Mouse (Mus musculus) MEL (cell line): Measurements from ENCODE around the gene 4930550C14Rik. TPM values are rescaled to one million over a fixed set of nuclear protein-coding genes. Genes with fewer than 3 reads are reported as not detected.

Source experiments
- DNase-seq: peaks from one replicate; pipeline ENCODE4 v3.0.0; 2011; ENCODE audit warnings: low read depth, low spot score
- H3K27ac ChIP-seq: 2 replicates; pipeline ENCODE4 v1.5.1; 2012; ENCODE audit warnings: low read depth, mild to moderate bottlenecking, control low read depth, low read length, moderate library complexity; ENCODE audit not compliant: control insufficient read depth
- H3K27me3 ChIP-seq, 2 experiments: fragments of 150-350 bp in 1 of 2; sonication (generic) in 1 of 2; 2 replicates each; pipeline ENCODE4 v1.6.1; 2012; ENCODE audit warnings: low read length in 2 of 2, mild to moderate bottlenecking in 2 of 2, improper control_type of control experiment in 1 of 2, moderate library complexity in 1 of 2; ENCODE audit not compliant: insufficient read depth in 2 of 2, control insufficient read depth in 1 of 2
- H3K36me3 ChIP-seq, 2 experiments: 2 replicates each; pipeline ENCODE4 v1.6.1; 2012 to 2014; ENCODE audit warnings: low read length in 2 of 2, improper control_type of control experiment in 1 of 2, inconsistent platforms in 1 of 2, mild to moderate bottlenecking in 1 of 2; ENCODE audit not compliant: insufficient read depth in 2 of 2, control insufficient read depth in 1 of 2
- H3K4me1 ChIP-seq, 2 experiments: fragments of 150-350 bp in 1 of 2; sonication (generic) in 1 of 2; 2 replicates each; pipeline ENCODE4 v1.6.1; 2012; ENCODE audit warnings: low read length in 2 of 2, improper control_type of control experiment in 1 of 2, mild to moderate bottlenecking in 1 of 2; ENCODE audit not compliant: insufficient read depth in 2 of 2, control insufficient read depth in 1 of 2
- H3K4me3 ChIP-seq, 2 experiments: fragments of 150-350 bp in 1 of 2; sonication (generic) in 1 of 2; 2 replicates each; pipeline ENCODE4 v1.5.1; 2012; ENCODE audit warnings: low read depth in 2 of 2, low read length in 2 of 2, mild to moderate bottlenecking in 2 of 2, moderate library complexity in 2 of 2, control low read depth in 1 of 2, improper control_type of control experiment in 1 of 2; ENCODE audit not compliant: control insufficient read depth in 1 of 2, insufficient read depth in 1 of 2
- H3K79me2 ChIP-seq: 2 replicates; pipeline ENCODE4 v1.6.1; 2012; ENCODE audit warnings: mild to moderate bottlenecking, low read length, moderate library complexity; ENCODE audit not compliant: control insufficient read depth, poor library complexity, insufficient read depth
- H3K9ac ChIP-seq: 2 replicates; pipeline ENCODE4 v1.6.1; 2012; ENCODE audit warnings: low read depth, mild to moderate bottlenecking, control low read depth, low read length, moderate library complexity; ENCODE audit not compliant: control insufficient read depth, poor library complexity, severe bottlenecking
- H3K9me3 ChIP-seq: fragments of 150-350 bp; sonication (generic); replicated peaks from 2 replicates; pipeline ENCODE4 v1.6.1; 2012; ENCODE audit warnings: mild to moderate bottlenecking, low read length, improper control_type of control experiment, moderate library complexity; ENCODE audit not compliant: insufficient read depth
- BHLHE40 ChIP-seq: IDR thresholded peaks from 2 replicates; pipeline ENCODE4 v1.6.1; 2012; ENCODE audit warnings: low read depth, mild to moderate bottlenecking, inconsistent platforms, low read length, improper control_type of control experiment, borderline replicate concordance
- CHD1 ChIP-seq: IDR thresholded peaks from 2 replicates; pipeline ENCODE4 v1.6.1; 2012; ENCODE audit warnings: low read depth, mild to moderate bottlenecking, inconsistent platforms, low read length, improper control_type of control experiment
- CHD2 ChIP-seq: IDR thresholded peaks from 2 replicates; pipeline ENCODE4 v1.6.1; 2011; ENCODE audit warnings: low read length, improper control_type of control experiment
- E2F4 ChIP-seq: IDR thresholded peaks from 2 replicates; pipeline ENCODE4 v1.6.1; 2011; ENCODE audit warnings: low read depth, low read length, improper control_type of control experiment, borderline replicate concordance
- EP300 ChIP-seq, 2 experiments: IDR thresholded peaks; 2 replicates each; pipeline ENCODE4 v1.6.1; 2011; ENCODE audit warnings: improper control_type of control experiment in 2 of 2, low read length in 2 of 2, low read depth in 1 of 2, mild to moderate bottlenecking in 1 of 2
- ETS1 ChIP-seq: IDR thresholded peaks from 2 replicates; pipeline ENCODE4 v1.6.1; 2012; ENCODE audit warnings: low read depth, mild to moderate bottlenecking, inconsistent platforms, low read length, improper control_type of control experiment, moderate library complexity
- GATA1 ChIP-seq: IDR thresholded peaks from 2 replicates; pipeline ENCODE4 v1.6.1; 2011; ENCODE audit warnings: low read depth, low read length, improper control_type of control experiment
- MAFK ChIP-seq: IDR thresholded peaks from 2 replicates; pipeline ENCODE4 v1.6.1; 2011; ENCODE audit warnings: low read depth, mild to moderate bottlenecking, low read length, improper control_type of control experiment, borderline replicate concordance
- MAZ ChIP-seq: IDR thresholded peaks from 2 replicates; pipeline ENCODE4 v1.6.1; 2012; ENCODE audit warnings: low read depth, mild to moderate bottlenecking, inconsistent platforms, low read length, improper control_type of control experiment
- MEF2A ChIP-seq: IDR thresholded peaks from 2 replicates; pipeline ENCODE4 v1.6.1; 2014; ENCODE audit warnings: low read depth, mild to moderate bottlenecking, inconsistent platforms, low read length, improper control_type of control experiment; ENCODE audit not compliant: poor library complexity, insufficient replicate concordance, severe bottlenecking; ENCODE audit errors: extremely low read depth
- MYB ChIP-seq: IDR thresholded peaks from 2 replicates; pipeline ENCODE4 v1.6.1; 2011; ENCODE audit warnings: mild to moderate bottlenecking, low read depth, low read length, improper control_type of control experiment
- RAD21 ChIP-seq: IDR thresholded peaks from 2 replicates; pipeline ENCODE4 v1.6.1; 2011; ENCODE audit warnings: mild to moderate bottlenecking, low read depth, low read length, improper control_type of control experiment
- SMC3 ChIP-seq: IDR thresholded peaks from 2 replicates; pipeline ENCODE4 v1.6.1; 2011; ENCODE audit warnings: low read depth, low read length, improper control_type of control experiment
- TBP ChIP-seq: IDR thresholded peaks from 2 replicates; pipeline ENCODE4 v1.8.0; 2011; ENCODE audit warnings: low read depth, low read length, improper control_type of control experiment
- TCF12 ChIP-seq: IDR thresholded peaks from 2 replicates; pipeline ENCODE4 v1.6.1; 2014; ENCODE audit warnings: low read depth, mild to moderate bottlenecking, inconsistent platforms, low read length, improper control_type of control experiment, moderate library complexity
- USF1 ChIP-seq: IDR thresholded peaks from 2 replicates; pipeline ENCODE4 v1.6.1; 2014; ENCODE audit warnings: low read depth, mild to moderate bottlenecking, inconsistent platforms, low read length, improper control_type of control experiment, moderate library complexity
- USF2 ChIP-seq, 2 experiments: IDR thresholded peaks; 2 replicates each; pipeline ENCODE4 v1.6.1; 2011 to 2012; ENCODE audit warnings: improper control_type of control experiment in 2 of 2, low read length in 2 of 2, borderline replicate concordance in 1 of 2, inconsistent platforms in 1 of 2, low read depth in 1 of 2, mild to moderate bottlenecking in 1 of 2; ENCODE audit not compliant: insufficient read depth in 1 of 2
- ZC3H11A ChIP-seq: IDR thresholded peaks from 2 replicates; pipeline ENCODE4 v1.6.1; 2012; ENCODE audit warnings: low read depth, mild to moderate bottlenecking, inconsistent platforms, low read length, improper control_type of control experiment
- ZKSCAN1 ChIP-seq: IDR thresholded peaks from 2 replicates; pipeline ENCODE4 v1.6.1; 2012; ENCODE audit warnings: low read depth, mild to moderate bottlenecking, inconsistent platforms, low read length, improper control_type of control experiment, moderate library complexity
- polyA plus RNA-seq, 2 experiments: library from polyadenylated mRNA; stranded (reverse) in 1 of 2; unstranded in 1 of 2; fragments of >175 nt in 1 of 2; fragments of >200 nt in 1 of 2; gene quantifications; 2 replicates each; pipeline versions ENCODE4 v1.2.1 to v1.2.4; 2012; ENCODE audit warnings: low replicate concordance in 2 of 2, low read depth in 1 of 2; ENCODE audit not compliant: insufficient read length in 2 of 2, insufficient read depth in 1 of 2, missing spikeins in 1 of 2
- total RNA-seq: library from RNA; depleted of rRNA; stranded (reverse); fragments of 300-350 nt; gene quantifications from 2 replicates; pipeline ENCODE4 v1.2.3, GENCODE M21; 2012

4930550C14Rik gene
- total and polyA plus RNA-seq, 3 experiments: 0.08 TPM; not detected in 1

DNA sequence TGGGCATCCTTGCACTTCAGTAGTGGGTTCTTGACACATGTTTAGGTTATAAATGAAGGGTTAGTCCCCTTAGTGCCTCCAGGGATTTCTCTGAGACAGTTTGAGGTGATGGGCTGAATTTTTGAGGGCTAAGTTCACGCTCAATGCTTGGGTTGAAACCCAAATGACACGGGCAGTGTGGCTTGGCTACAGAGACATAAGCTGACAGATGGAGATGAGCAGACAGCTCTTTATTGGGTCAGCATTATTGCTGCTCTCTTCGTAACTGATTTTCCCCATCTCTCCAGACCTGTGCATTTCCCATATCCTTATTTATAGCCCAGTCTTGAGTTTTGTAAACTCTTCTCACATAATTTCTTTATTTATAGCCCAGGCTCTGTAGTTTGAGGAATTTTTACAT, 24.0 kb upstream of the 4930550C14Rik start:
- Histone ChIP-seq H3K27ac (no peak overlapping the region), H3K79me2 (no peaks in the 10 kb centered on the region), H3K4me1 (peaks cover 2 to 3% of the 10 kb centered on the region in 2 experiments; a peak in 2 of 4 replicates), H3K27me3 (no peaks in the 10 kb centered on the region; a peak in 1 of 4 replicates), H3K9me3 (no peaks in the 10 kb centered on the region), H3K9ac (no peak overlapping the region), H3K36me3 (peaks cover 0 to 4% of the 10 kb centered on the region in 2 experiments; a peak in 2 of 4 replicates), H3K4me3 (no peak overlapping the region)
- no peak for DNase-seq
- TF ChIP-seq EP300 (IDR thresholded peaks at IDR 0.05; ENCODE audit: low read depth in 1 of 2, low read length in 2 of 2) (no peak), RAD21 (no peak), MYB (no peak), BHLHE40 (no peak), ZC3H11A (no peak), USF1 (no peak), MAFK (no peak), CHD2 (no peak), MEF2A (no peak), SMC3 (no peak), ETS1 (no peak), CHD1 (no peak), E2F4 (no peak), TCF12 (no peak), ZKSCAN1 (no peak), MAZ (no peak), TBP (no peak)

GRCm38 (mm10) chr9:53380595-53380994, 21.5 kb upstream of the 4930550C14Rik start:
- DNase-seq: peak; percentile 39
- peaks cover 0 to 4% of the 10 kb centered on the region in 2 experiments; a peak in 2 of 4 replicates for H3K27me3 ChIP-seq
- TF ChIP-seq MAZ (no peak), GATA1 (peak; percentile 37; the same call in 1 of the 2 replicates), EP300 (IDR thresholded peaks at IDR 0.05; ENCODE audit: low read depth in 1 of 2, low read length in 2 of 2) (peak; percentile 20 to 57; a peak in 3 of 4 replicates), USF2 (IDR thresholded peaks at IDR 0.05; ENCODE audit: borderline replicate concordance in 1 of 2, insufficient read depth in 1 of 2, low read depth in 1 of 2, low read length in 2 of 2) (no peak)
- TF ChIP-seq, all 39 proteins: peak for 2
- no peaks in the 10 kb centered on the region for H3K9me3 ChIP-seq
- H3K79me2 ChIP-seq: no peaks in the 10 kb centered on the region
- no peak overlapping the region for H3K9ac ChIP-seq
- H3K36me3 ChIP-seq: peaks cover 0 to 4% of the 10 kb centered on the region in 2 experiments; a peak in 2 of 4 replicates
- no peak overlapping the region for H3K4me3 ChIP-seq
- no peak overlapping the region for H3K27ac ChIP-seq
- H3K4me1 ChIP-seq: peaks cover 2 to 3% of the 10 kb centered on the region in 2 experiments; a peak in 2 of 4 replicates
